Mouse (Mus musculus) limb, embryonic 14.5 days (tissue): ENCODE results near the gene Atl1. TPM values are rescaled to one million over a fixed set of nuclear protein-coding genes. Genes with fewer than 3 reads are reported as not detected.

Experiments used
- ATAC-seq: fragments of 200-750 bp; cut with Nextera tagmentation; 2 replicates; pipeline ENCODE4 v1.8.0; 2017; ENCODE audit warnings: low read depth, moderate number of reproducible peaks, moderate TSS enrichment; ENCODE audit not compliant: low FRiP score
- DNase-seq: peaks from one replicate; pipeline ENCODE4 v3.0.0-alpha.2; 2015; ENCODE audit warnings: low spot score
- H3K27ac ChIP-seq: fragments of 300-500 bp; sonication (generic); replicated peaks from 2 replicates; pipeline ENCODE4 v1.5.1; 2014; ENCODE audit warnings: low read depth, mild to moderate bottlenecking, low read length, moderate library complexity, mixed read lengths
- H3K27me3 ChIP-seq: fragments of 300-500 bp; sonication (generic); 2 replicates; pipeline ENCODE4 v1.6.1; 2014; ENCODE audit warnings: low read length, mixed read lengths; ENCODE audit not compliant: control insufficient read depth, insufficient read depth
- H3K36me3 ChIP-seq: fragments of 300-500 bp; sonication (generic); 2 replicates; pipeline ENCODE4 v1.6.1; 2014; ENCODE audit warnings: mild to moderate bottlenecking, low read length, moderate library complexity, mixed read lengths; ENCODE audit not compliant: control insufficient read depth, insufficient read depth
- H3K4me1 ChIP-seq: fragments of 300-500 bp; sonication (generic); 2 replicates; pipeline ENCODE4 v1.6.1; 2014; ENCODE audit warnings: antibody characterized with exemption, low read length, mixed read lengths; ENCODE audit not compliant: control insufficient read depth, insufficient read depth
- H3K4me2 ChIP-seq: fragments of 300-500 bp; sonication (generic); replicated peaks from 2 replicates; pipeline ENCODE4 v1.6.1; 2014; ENCODE audit warnings: low read depth, mild to moderate bottlenecking, low read length, moderate library complexity; ENCODE audit not compliant: severe bottlenecking
- H3K4me3 ChIP-seq: fragments of 300-500 bp; sonication (generic); replicated peaks from 2 replicates; pipeline ENCODE4 v1.5.1; 2014; ENCODE audit warnings: low read length
- H3K9ac ChIP-seq: fragments of 300-500 bp; sonication (generic); 2 replicates; pipeline ENCODE4 v1.6.1; 2014; ENCODE audit warnings: mild to moderate bottlenecking, low read depth, low read length, moderate library complexity; ENCODE audit not compliant: severe bottlenecking
- H3K9me3 ChIP-seq: fragments of 300-500 bp; sonication (generic); 2 replicates; pipeline ENCODE4 v1.6.1; 2016; ENCODE audit warnings: low read length; ENCODE audit not compliant: control insufficient read depth
- POLR2A ChIP-seq: fragments of 200-500 bp; IDR thresholded peaks from 2 replicates; pipeline ENCODE4 v1.8.0; 2012; ENCODE audit warnings: inconsistent platforms, mild to moderate bottlenecking, moderate library complexity, borderline replicate concordance; ENCODE audit not compliant: insufficient read depth, insufficient read length; ENCODE audit errors: extremely low read depth
- WGBS: fragments of 180-500 bp; shearing (Covaris S2); extraction: QIAGEN DNeasy Blood & Tissue Kit; methylation state at CpG from one replicate; pipeline ENCODE4 v1.1.7; 2014; 5-methylcytosine and 5-hydroxymethylcytosine counted together
- polyA plus RNA-seq, 2 experiments: library from polyadenylated mRNA; depleted of rRNA in 1 of 2; stranded (reverse) in 1 of 2; unstranded in 1 of 2; fragments of >200 nt; fragmentation: Nextera tagmentation in 1 of 2; extraction: Ambion mirVana in 1 of 2; gene quantifications; 2 replicates each; pipeline versions ENCODE4 v1.2.1 to v1.2.3; 2012 to 2014

The Atl1 gene
- polyA plus RNA-seq, 2 experiments: 5.8 to 6.4 TPM

DNA sequence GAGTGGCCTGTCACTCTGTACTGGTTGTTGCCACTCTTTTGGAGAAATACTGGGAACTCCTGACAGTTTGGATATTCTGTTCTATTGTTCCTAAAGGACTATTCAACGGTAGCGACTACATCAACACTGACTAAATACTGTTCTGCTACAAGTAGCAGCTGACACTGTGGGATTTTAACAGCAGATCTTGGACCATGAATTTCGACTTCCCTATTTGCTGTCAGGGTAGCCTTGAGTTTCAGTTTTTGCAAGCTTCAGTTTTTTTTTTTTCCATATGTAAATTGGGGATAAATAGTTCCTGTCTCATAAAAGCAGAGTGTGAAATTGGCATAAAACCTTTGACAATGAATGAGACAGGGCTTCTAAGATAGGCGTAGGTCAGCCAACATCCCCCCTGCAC, 117.9 kb downstream of the Atl1 start:
- TF ChIP-seq POLR2A: no peak
- ATAC-seq: no peak
- H3K27ac ChIP-seq: no peak overlapping the region

DNA sequence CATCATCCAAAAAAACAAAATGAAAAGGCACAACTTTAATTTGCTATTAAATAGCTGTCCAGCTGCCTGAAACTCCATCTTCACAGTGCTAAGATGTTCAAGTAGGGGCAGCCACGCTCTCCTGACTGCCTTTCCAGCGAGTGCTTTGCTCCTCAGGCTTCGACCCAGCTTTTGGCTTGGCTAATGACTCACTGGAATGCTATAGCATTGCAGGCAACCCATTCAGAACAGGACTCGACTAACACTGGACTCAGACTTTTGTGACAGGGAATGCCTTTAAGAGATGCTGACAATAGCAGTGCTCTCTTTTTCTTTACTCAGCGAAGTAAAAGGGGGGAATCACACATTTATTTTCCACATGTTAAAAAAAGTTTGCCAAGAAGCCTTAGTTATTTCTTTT, 119.3 kb downstream of the Atl1 start:
- TF ChIP-seq POLR2A: no peak
- WGBS: 85% methylated on average over 5 of the region's 5 CpGs
- Histone ChIP-seq H3K27me3 (no peaks in the 10 kb centered on the region), H3K27ac (no peak overlapping the region), H3K4me2 (no peak overlapping the region), H3K36me3 (peaks cover 26% of the 10 kb centered on the region), H3K4me3 (no peak overlapping the region), H3K9ac (no peak overlapping the region), H3K4me1 (no peaks in the 10 kb centered on the region), H3K9me3 (no peaks in the 10 kb centered on the region)
- DNase-seq (no peak), ATAC-seq (no peak)

More for the DNA sequence above, 117.9 kb downstream of the Atl1 start:
- Histone ChIP-seq H3K9me3 (no peaks in the 10 kb centered on the region), H3K4me3 (no peak overlapping the region), H3K4me1 (no peaks in the 10 kb centered on the region), H3K9ac (no peak overlapping the region), H3K36me3 (peaks cover 21% of the 10 kb centered on the region), H3K4me2 (no peak overlapping the region), H3K27me3 (no peaks in the 10 kb centered on the region)
- DNase-seq: no peak
- 90% methylated on average over 4 of the region's 4 CpGs for WGBS

DNA sequence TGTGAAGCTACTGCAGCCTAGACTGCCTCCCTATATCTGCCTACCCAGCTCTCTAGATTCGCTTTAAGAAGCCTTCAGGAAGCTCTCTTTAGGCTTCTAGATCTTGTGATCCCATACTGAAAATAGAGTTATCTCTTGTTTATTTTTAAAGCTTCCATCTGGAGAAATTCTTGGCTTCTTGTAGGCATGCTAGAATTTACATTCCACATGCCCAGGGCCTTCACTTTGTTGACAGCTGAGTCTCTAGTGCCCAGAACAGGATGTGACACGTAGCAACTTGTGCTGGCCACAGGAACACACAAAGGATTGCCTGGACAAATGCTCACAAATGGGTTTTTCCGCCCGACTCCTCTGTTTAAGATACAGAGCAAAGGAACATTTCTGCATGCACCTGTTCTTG, 123.5 kb downstream of the Atl1 start:
- H3K9me3 ChIP-seq: no peaks in the 10 kb centered on the region
- no peak for ATAC-seq
- H3K9ac ChIP-seq: no peak overlapping the region
- WGBS: 70% methylated on average over 4 of the region's 4 CpGs
- no peak for DNase-seq
- H3K4me2 ChIP-seq: no peak overlapping the region
- no peaks in the 10 kb centered on the region for H3K27me3 ChIP-seq
- no peak overlapping the region for H3K27ac ChIP-seq
- H3K4me1 ChIP-seq: no peaks in the 10 kb centered on the region
- TF ChIP-seq POLR2A: no peak
- H3K4me3 ChIP-seq: no peak overlapping the region
- peaks cover 42% of the 10 kb centered on the region for H3K36me3 ChIP-seq

Other genes with a start within 250 kb of the Atl1 start
- gene Sos2, start 210.8 kb upstream of the Atl1 start, polyA plus RNA-seq (2012; rRNA removed): 34.4 and 37.1 TPM in 2 replicates
- 13.3 and 13.5 TPM in 2 replicates for gene Sos2, start 210.8 kb upstream of the Atl1 start, polyA plus RNA-seq (2014; fragmentation: Nextera tagmentation; extraction: Ambion mirVana)
- gene L2hgdh, start 167.7 kb upstream of the Atl1 start, polyA plus RNA-seq (2012; rRNA removed): 14.7 and 14.9 TPM in 2 replicates
- gene L2hgdh, start 167.7 kb upstream of the Atl1 start, polyA plus RNA-seq (2014; fragmentation: Nextera tagmentation; extraction: Ambion mirVana): 14.5 and 17.4 TPM in 2 replicates
- 26.1 and 29.4 TPM in 2 replicates for gene Atp5s, start 167.7 kb upstream of the Atl1 start, polyA plus RNA-seq (2012; rRNA removed)
- 30.8 and 36.1 TPM in 2 replicates for gene Atp5s, start 167.7 kb upstream of the Atl1 start, polyA plus RNA-seq (2014; fragmentation: Nextera tagmentation; extraction: Ambion mirVana)
- gene Cdkl1, start 101.3 kb upstream of the Atl1 start, polyA plus RNA-seq (2012; rRNA removed): 0.86 and 1.9 TPM in 2 replicates
- 1.7 and 2.2 TPM in 2 replicates for gene Cdkl1, start 101.3 kb upstream of the Atl1 start, polyA plus RNA-seq (2014; fragmentation: Nextera tagmentation; extraction: Ambion mirVana)
- 32.4 and 34.3 TPM in 2 replicates for gene Map4k5, start 586 bp downstream of the Atl1 start, polyA plus RNA-seq (2012; rRNA removed)
- gene Map4k5, start 586 bp downstream of the Atl1 start, polyA plus RNA-seq (2014; fragmentation: Nextera tagmentation; extraction: Ambion mirVana): 50.4 and 53.6 TPM in 2 replicates
- gene Sav1, start 94.4 kb downstream of the Atl1 start, polyA plus RNA-seq (2012; rRNA removed): 54.5 and 57.2 TPM in 2 replicates
- gene Sav1, start 94.4 kb downstream of the Atl1 start, polyA plus RNA-seq (2014; fragmentation: Nextera tagmentation; extraction: Ambion mirVana): 11.0 and 12.9 TPM in 2 replicates
- 14.3 and 16.9 TPM in 2 replicates for gene Nin, start 221.1 kb downstream of the Atl1 start, polyA plus RNA-seq (2012; rRNA removed)
- gene Nin, start 221.1 kb downstream of the Atl1 start, polyA plus RNA-seq (2014; fragmentation: Nextera tagmentation; extraction: Ambion mirVana): 13.7 and 16.1 TPM in 2 replicates